Mouse (Mus musculus) thymus, adult 2 months (tissue): Measurements from ENCODE around the gene Gm10192.

Source experiments
- CTCF ChIP-seq: fragments of 200-500 bp; IDR thresholded peaks from 2 replicates; pipeline ENCODE4 v1.5.1; 2012; ENCODE audit warnings: mild to moderate bottlenecking, control low read depth, low read length, moderate library complexity, borderline replicate concordance; ENCODE audit not compliant: control insufficient read depth, poor library complexity, insufficient read depth; ENCODE audit errors: extremely low read depth
- POLR2A ChIP-seq: fragments of 200-500 bp; IDR thresholded peaks from 2 replicates; pipeline ENCODE4 v1.6.1; 2012; ENCODE audit warnings: mild to moderate bottlenecking, low read length, control low read depth, moderate library complexity; ENCODE audit not compliant: control insufficient read depth, poor library complexity, insufficient read depth; ENCODE audit errors: extremely low read depth

DNA sequence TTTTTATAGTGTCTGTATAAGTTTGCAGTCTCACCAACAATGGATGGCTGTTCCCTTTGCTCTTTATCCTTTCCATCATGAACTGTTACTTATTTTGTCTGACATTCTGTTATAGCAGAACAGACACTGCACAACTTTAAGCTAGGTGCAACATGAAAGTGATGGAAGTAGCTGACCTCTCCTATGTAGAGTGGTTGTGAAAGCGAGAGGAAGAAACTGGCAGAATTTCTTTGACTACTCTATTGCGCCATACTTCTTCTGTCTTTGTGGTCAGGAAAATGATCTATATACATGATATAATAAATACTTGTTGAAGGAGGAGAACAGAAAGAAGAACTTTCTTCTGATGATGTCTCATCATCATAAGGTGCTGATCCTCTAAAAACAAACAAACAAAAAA is 40.5 kb downstream of the Gm10192 start:
- TF ChIP-seq CTCF (no peak), POLR2A (no peak)
